Mouse (Mus musculus) kidney, postnatal 10 days (tissue): ENCODE data around the gene Nt5c2.
"Not testable (repeated sequence)": the region's sequence is repeated elsewhere in the genome, so short reads cannot be mapped to it uniquely, and the experiment has no call there.

Experiments used
- DNase-seq: peaks from one replicate; pipeline ENCODE4 v3.0.0; 2021; ENCODE audit warnings: mixed read lengths

The Nt5c2 gene

DNA sequence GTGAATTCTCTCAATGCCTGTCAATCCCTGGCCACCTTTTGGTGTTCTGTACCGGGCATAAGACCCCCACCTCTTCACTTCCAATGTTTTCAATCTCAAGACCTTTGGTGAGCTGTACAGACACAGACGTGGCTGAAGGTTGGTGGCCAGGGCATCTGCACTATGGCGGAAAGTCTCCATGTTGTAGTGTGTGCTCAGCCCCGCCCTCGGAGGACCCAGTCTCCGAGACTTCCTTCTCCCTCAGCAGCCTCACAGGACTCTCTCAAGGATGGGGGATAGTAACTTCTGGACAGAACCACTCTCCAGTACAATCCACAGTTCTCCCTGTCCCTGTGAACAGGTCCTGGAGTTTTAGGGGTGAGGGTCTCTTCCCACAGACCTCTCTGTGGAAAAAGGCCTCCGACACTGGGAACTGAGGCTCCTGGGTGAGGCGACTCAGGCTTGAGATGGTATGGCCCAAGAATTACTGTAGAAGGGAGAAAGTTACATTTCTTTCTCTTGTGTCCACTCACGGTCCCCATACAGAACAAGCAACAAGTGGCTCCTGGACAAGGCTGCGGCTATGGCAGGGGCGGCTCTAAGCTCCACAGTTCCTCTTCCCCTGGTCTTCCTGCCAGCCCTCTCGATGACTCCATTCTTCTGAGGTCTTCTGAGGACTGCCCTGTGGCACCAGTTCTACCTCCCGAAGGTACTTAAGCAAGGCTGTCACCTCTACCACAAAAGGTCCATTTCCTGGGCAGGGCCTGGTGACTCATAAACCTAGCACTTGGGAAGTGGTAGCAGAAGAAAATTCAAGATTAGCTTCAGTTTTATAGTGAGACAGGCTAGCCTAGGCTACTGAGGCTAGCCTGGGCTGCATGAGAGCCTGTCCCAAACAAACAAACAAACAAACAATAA is 30.0 kb downstream of the Nt5c2 start:
- DNase-seq, result no peak

- no peak for DNase-seq
These were observed 31.0 kb downstream of the Nt5c2 start for GRCm38 (mm10) chr19:46983966-46984380.

GRCm38 (mm10) chr19:46983352-46983965 is 31.5 kb downstream of the Nt5c2 start:
- DNase-seq, result peak; percentile 32

GRCm38 (mm10) chr19:46981462-46981861 is 33.5 kb downstream of the Nt5c2 start:
- DNase-seq, result no peak

- peak; percentile 27 for DNase-seq
These were observed 35.2 kb downstream of the Nt5c2 start for GRCm38 (mm10) chr19:46979781-46980105.

DNA sequence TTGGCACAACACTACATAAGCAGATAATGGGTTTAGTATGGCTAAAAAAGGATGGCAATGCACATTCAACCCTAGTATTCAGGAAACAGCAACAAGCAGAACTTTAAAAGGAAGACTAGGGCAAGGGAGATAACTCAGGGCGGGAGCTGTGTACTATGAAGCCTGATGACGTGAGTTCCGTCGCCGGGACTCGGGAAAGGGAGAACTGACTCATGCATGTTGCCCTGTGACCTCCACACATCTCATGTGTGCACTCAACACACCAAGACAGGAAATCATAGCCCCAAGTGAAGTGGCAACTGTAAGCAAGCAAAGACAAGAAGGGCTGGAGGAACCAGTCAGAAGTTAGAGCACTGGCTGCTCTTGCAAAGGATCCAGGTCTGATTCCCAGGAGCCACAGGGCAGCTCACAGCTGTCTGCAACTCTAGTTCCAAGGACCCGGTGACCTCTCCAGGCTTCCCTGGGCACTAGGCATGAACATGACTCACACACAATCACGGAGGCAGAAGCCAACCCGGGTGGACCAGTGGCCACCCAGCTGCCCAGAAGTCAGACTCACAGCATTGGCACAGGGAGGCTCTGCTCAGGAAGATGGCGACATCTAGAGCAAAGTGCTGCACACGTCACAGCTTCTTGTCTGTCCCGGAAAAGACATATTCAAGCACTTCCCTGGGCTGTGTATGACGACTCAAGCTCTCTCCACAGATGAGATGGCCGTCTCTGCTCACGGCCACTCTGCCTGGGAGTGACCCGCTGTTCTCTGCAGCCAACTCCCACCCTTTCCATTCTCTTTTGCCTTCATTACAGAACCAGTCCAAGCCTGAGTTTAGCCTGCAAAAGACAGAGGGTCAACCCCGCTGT is 35.8 kb downstream of the Nt5c2 start:
- DNase-seq, result no peak

- DNase-seq, result not testable (repeated sequence)
These were observed 36.9 kb downstream of the Nt5c2 start for GRCm38 (mm10) chr19:46978069-46978468.

- DNase-seq, result peak; percentile 60
These were observed 37.5 kb downstream of the Nt5c2 start for GRCm38 (mm10) chr19:46977460-46977859.

DNA sequence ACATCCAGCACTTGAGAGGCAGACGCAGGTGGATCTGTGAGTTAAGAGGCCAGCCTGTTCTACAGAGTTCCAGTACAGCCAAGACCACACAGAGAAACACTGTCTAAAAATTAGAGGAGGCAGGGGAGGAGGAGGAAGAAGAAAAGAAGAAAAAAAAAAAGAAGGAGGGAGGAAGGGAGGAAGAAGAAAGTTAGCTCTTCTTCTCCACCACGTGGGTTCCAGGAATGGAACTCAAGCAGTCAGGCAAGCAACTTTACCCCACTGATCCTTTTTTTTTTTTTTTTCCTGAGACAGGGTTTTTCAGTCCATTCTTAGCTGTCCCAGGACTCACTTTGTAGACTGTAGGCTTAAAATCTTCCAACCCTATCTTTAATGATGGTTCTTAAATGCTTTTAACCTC is 38.2 kb downstream of the Nt5c2 start:
- DNase-seq, result no peak

DNA sequence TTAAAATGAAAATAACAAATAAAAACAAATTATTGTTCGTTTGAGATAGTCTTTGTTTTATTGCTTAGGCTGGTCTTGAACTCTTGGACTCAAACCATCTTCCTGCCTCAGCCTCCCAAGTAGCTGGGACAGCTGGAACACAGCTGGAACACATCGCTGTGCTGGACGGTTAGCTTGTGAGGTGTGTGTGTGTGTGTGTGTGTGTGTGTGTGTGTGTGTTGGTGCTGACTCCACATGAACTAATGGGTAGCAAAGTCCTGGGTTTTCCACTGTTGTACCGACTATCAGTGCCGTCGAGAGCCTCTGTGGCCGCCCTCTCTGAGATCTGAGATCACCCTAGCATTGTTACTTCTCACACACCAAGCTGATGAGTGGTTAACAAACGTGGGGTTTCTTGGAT is 39.0 kb downstream of the Nt5c2 start:
- DNase-seq, result no peak

DNA sequence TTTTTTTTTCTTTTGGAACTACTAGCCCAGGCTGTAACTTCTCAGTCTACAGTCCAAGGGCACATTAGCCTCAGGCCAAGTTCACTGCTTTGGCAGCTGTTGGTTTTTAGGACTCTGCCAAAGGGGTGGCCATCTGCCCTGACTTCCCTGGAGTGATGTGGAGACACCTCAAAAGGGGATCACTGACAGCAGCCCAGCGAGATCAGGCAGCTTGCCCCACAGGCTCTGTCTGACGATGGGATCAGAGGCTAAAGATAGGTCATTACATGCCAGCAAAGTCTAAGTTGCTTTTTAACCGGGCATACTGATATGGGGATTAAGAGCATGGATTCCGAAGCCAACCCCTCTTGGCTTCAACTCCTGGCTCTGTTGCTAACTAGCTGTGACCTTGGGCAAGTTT is 39.4 kb downstream of the Nt5c2 start:
- DNase-seq, result peak; percentile 28

- DNase-seq, result no peak
These were observed 42.8 kb downstream of the Nt5c2 start for GRCm38 (mm10) chr19:46972159-46972558.

GRCm38 (mm10) chr19:46971712-46972111 is 43.2 kb downstream of the Nt5c2 start:
- no peak for DNase-seq

DNA sequence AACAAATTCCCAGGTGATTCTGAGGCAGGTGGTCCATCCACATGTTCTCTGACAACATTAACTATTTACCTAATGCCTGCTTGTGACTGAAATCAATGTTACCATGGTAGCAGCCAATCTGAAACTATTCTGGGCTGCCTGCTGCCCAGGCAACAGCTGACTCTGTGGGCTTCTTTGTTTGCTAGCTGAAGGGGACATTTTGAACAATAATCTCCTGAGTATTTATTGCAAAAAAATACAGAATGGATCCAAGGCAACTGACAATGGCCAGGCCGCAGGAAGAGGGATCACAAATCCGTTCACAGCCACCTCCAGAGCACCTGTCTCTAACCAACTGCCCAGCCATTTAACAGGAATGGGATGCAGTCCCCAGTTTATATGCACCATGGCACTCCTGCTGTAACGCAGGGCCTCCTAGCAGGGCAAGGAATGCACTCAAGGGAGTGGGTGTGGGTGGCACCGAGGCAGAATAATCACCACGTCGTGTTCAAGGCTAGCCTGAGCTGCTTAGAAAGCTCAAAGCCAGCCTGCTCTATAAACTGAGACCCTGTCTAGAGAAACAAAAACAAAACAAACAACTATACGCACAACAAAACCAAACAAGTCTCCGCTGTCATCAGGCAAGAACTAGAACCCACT is 43.8 kb downstream of the Nt5c2 start:
- DNase-seq, result no peak

DNA sequence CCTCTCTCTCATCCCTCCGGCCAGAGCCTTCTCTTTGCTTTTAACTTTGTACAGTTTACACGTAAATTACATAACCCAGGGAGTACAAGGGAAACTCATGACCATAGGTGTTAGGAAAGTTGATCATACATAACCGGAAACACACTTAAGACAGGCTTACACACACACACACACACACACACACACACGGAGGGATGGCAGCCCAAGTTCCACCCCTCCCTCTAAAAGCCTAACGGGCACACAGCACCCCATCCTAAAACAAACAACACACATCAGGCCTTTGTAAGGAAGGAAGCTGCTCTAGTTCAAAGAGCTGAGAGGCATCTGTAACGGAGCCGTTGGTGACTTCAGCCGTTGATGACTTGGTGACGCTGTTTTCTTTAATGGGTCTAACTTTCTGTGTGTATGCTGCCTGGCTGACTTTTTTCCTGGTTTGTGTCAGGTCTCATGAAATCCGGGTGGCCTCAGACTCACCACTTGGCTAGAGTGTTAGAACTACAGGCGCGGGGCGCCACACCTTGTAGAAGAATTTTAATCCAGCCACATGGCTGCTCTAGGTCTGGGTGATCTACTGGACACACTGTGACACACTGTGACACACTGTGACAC is 44.7 kb downstream of the Nt5c2 start:
- DNase-seq, result no peak

DNA sequence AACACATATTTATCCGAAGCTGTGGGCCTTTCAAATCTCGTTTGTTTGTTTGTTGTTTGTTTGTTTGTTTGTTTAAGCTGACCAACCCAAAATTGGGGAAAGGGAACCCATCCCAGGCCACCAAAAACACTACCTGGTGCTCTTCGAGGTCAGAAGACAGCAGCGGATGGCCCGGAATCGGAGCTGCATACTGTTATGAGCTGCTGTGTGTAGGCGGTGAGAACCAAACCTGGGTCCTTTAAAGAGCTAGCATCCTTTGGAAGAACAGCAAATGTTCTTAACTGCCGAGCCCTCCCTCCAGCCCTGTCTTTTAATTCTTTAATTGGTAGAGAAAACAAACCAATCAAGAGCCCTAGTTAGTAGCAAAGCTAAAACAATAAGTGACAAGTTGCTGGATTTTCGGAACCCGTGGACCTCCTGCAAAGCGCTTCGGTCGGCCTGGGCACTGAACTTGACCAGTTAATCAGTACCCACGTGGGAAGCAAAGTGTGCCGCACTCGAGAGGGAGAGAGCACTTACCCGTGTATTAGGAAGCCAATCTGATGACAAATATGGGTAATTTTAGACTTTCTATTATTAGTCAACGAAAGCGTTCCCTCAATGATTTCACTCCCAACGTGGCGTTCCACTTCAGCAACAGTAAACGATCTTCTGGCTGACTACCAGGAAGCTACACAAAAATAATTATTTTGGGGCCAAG is 45.5 kb downstream of the Nt5c2 start:
- peak; percentile 61 for DNase-seq

DNA sequence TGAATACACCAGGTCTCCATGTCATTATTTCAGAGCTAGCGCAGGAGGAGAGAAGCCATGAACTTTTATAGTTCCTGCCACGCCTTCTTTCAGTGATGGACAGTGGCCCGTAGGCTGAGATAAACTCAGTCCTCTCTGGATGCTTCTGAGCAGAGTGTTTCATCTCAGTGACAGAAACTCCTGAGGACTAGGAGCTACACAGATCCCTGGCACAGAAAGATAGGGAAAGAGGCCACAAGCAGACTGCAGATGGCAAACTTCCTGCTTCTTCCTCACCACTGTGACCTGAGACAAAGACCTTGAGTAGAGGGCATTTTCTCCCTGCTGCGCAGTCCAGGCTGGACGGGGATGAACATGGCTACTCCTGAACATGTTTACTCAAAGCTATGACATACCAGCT is 46.1 kb downstream of the Nt5c2 start:
- no peak for DNase-seq

DNA sequence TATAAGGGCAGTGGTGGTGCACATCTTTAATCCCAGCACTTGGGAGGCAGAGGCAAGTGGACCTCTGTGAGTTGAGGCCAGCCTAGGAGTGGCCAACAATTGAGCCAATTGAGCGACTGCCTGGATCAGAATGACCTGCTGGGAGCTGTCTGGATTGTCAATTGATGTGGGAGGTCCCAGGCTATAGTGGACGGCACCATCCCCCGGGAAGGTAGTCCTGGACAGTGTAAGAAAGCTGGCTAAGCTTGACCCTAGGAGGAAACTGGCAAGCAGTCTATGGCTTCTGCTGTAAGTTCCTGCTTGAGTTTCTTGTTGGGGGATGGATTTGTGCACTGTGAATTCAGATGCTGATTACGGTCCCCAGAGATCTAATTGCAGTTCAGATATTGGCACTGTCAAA is 47.1 kb downstream of the Nt5c2 start:
- DNase-seq, result no peak

DNA sequence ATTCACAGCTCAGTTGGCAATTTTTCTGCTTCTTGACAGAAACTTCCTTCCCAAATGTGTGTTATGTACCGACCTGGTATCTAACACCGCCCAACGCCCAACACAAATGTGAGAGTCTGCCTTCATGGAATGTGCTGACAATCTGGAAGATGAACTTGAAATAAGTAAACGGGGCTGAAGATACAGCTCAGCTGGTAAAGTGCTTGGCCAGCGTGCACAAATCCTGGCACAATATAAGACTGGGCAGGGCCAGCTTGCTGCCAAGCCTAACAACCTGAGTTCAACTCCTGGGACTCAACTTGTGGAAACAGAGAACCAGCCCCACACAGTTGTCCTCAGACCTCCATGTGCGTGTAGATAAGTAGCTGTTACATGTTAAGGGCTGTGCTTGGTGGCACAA is 48.6 kb downstream of the Nt5c2 start:
- no peak for DNase-seq

DNA sequence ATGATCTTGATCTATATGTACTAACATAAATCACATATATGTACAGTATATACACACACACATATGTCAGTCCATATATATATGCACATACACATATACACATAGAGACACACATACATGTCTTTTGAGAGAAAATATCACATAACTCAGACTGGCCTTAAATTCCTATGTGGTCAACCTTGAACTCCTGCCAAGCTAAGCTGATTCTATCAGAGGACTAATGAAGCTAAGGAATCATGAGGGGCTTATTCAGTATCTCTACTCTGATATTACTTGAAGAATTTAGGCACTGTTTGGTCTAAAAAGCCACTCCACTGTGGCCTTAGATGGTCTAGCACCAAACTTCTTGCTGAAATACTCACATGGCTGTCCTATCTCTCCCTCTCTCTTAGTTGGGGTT is 49.5 kb downstream of the Nt5c2 start:
- DNase-seq, result no peak

GRCm38 (mm10) chr19:46964353-46964752 is 50.6 kb downstream of the Nt5c2 start:
- no peak for DNase-seq

DNA sequence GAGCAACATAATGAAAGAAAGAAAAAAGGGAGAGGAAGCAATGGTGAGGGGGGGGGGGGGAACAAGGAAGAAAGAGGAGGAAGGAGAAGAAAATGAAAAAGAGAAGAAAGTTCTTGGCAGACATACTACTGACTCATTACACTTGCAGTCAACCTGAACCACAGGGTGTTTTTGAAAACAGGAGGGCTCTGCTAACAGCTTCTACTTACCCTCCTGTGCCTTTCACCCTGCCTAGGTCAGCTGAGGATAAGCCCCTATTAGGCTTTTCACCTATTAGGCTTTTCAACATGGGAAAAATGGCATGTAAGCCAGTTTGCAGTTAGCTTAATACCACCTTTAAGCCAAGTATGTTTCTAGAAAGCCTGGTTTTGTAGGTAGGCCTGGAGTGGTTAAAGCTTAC is 51.5 kb downstream of the Nt5c2 start:
- no peak for DNase-seq
